Mouse (Mus musculus): ENCODE data around the gene Ankrd52.
A peak's percentile ranks its signal among the peaks of the same experiment; 100 is the strongest.

Ankrd52 gene

DNA sequence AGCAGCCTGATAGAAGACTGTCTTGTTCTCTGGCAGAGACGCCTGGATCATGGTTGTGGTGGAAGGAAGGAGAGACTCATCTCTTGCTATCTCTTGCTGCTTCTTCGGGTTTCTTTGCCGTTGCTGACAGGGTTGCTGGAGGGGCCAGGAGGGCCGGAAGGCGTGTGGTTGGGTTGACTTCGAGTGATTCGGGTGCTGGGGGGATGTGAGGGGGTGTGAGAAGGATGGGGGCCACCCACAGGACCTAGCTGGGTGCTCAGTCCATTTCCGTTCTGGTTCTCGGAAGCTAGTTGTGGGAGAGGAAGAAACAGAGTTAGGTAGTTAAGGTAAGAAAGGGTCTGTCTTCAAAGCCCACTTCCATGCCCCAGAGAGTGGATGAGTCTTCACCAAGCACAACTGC, 24.7 kb downstream of the Ankrd52 start:
- DNase-seq (ENCODE audit: low spot score in 2 of 2), result no peak

DNA sequence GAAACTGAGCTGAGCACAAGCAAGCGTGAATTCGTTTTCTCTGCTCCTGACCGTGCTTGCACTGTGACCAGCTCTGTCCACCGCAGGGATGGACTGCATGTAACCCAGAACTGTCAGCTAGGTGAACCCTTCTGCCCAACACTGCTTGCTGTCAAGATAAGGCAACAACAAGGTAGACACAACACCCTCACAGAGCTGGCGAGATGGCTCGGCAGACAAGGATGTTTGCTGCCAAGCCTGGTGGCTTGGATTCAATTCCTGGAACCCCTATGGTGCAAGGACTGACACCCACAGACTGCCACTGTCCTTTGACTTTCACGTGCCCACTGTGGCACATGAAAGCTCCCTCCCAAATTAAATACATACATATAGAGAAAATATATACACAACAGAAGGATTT, 27.0 kb downstream of the Ankrd52 start:
- no peak for DNase-seq (ENCODE audit: low spot score in 2 of 2)

DNA sequence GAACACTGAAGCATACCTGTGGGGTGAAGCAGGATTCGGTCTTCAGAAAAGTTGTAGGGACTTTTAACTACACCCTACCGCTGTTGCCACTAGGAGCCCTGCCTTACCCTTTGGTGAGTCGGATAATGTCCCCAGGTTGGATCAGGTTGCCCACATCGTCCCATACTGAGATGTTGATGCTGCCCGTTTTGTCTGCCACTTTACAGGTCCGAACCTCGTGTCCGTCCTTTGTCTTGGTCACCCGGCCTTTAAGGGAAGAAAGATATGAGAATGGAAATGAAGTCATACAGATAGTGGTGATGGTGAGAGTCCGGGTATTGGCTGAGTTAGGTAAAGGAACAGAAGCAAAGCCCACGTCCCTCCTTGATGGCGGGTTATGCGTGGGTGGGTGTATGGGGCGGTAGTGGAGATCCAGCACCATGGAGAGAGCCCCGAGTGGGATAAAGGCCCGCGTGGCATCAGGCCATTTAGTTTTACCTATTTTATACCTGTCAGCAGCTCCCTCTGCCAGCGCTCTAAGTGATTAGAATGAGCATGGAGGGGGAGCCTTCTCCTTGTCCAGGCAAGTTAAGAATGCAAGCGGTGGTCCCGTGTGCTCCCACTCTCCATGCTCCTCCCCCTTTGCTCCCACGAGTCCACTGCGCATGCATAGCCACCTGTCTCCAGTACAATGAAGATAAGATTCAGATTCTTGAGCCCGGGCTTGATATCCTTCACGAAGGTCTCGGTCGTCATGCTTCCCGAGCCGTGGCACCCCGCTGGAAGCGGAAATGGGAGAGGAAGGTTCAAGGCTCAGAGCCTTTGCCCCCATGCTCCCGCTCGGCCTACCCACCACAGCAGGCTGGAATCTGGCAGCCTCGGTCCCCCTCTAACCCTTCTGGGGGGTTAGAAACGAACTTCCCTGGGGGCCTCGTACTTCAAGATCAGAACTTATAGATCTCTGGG, 31.9 kb downstream of the Ankrd52 start:
- no peak for DNase-seq (ENCODE audit: low spot score in 2 of 2)

DNA sequence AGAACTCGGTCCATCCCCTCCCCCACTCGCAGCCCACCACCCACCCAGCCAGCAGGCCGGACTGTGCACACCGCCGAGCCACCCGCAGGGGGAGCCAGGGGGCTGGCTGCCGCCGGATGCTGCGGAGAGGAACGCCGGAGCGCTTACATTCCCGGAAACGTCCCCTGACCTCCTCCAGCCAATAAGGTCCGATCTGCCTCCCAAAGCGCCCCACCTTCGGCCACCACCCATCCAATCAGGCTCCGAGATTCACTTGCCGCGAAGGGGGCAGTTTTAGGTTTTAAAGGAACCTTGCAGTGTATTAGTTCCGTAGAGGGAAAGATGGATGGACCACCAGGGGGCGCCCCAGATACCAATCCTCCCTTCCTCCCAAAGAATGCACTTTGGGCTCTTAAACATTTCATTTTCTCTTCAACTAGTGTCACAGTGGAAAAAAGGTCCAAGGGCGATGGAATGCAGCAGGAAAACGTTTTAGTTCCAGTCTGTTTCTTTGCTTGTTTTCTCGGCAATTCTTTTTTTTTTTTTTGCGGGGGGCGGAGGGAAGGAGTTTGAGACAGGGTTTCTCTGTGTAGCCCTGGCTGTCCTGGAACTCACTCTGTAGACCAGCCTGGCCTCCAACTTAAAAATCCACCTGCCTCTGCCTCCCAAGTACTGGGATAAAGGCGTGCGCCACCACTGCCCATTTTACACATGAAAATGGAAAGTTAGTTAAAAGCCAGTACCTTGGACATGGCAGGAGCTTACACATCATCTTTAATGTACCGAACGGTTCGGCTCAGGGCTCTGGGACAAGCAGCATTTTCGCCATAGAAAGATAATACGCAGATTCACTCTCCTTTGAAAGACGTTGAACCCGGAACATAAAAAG, 33.0 kb downstream of the Ankrd52 start:
- peak; percentile 97 to 98 for DNase-seq (ENCODE audit: low spot score in 2 of 2)

DNA sequence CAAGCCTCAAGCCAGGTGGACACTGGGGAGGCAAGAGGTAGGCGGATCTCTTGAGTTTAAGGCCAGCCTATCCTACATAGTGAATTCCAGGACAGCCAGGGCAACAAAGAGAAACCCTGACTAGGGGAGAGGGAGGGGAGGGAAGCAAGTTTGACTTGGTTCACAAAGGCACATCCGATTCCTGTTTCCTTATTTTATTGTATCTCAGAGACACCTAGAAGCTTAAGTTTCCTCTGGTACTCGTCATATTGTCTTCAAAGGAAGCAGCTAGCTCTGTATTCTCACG, 33.6 kb downstream of the Ankrd52 start:
- no peak for DNase-seq (ENCODE audit: low spot score in 2 of 2)

DNA sequence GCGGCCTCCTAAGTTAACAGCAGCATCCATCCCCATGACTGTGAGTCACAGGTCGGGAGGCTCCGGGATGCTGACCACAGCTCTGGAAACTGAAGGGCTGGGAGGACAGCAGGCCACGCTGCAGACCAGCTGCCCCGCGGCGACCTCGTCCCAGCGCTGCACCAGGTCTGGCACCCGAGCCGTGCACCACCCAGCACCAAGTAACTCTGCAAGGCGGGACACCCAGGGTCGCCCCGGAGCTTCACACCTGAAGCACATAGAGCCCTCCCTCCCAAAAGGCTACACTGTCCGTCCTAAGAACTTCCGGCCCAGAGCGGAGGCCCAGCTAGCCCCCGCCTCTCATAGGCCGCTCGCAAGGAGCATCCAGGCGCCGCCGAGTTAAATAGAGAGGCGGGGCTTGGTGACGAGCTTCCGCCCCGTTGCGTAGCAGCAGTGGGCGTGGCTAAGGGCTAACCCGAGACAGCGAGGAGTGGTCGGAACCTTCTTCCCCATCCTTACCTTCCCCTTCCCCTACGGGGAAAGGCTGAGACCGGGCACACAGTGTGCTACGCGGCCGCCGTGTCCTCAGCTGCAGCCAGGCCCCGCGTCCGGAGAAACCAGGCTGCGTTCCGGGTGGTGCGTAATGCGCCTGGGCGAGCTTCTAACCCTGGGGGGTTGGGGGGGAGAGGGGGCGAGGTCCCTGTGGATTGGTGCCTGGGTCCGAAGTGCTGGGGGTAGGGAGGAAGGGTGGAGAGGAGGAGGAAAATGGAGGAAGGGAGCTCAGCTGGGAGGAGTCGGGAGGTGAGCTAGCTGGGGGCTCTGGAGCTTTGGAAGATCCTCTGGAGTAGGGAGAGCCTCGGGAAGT, 34.5 kb downstream of the Ankrd52 start, which contains the start of the genes Nabp2 and Rnf41:
TSS of gene Nabp2 (minus strand) at position 282 of the 844 bp plus-strand sequence.
TSS of gene Rnf41 (plus strand) at position 447 of the 844 bp plus-strand sequence.
- DNase-seq (ENCODE audit: low spot score in 2 of 2), result peak; percentile 95 to 96

DNA sequence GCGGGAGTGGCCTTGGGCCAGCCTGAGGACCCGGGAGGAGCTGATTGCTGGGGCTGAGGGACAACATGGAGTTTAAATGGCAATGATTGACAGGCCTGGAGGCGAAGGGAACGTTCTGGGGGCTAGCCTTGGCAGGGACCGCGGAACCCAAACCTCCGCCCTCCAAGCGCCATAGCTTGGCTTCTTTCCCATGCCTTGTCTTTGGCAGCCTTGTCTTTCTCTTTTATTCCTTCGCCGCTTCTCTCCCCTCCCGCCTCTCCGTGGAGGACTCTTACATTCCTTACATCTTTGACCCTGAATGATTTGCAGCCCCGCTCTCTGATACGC, 35.1 kb downstream of the Ankrd52 start:
- DNase-seq (ENCODE audit: low spot score in 2 of 2), result no peak

DNA sequence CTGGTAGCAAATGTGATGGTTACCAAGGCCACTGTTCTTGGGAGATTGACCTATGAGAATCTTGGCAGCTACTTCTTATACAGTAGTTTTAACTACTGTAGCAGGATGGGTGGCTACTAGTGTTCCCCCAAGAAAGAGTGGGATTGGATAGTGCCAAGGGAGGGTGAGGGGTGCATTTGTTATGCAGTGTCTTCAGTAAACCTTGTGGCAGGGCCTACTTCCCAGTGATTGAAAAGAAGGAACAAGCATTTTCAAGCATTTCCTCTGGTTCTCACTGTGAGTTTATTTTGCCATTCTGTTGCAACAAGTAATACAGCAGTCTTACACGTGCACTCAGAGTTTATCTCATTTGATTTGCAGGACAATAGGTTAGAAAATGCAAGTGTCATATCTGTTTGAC, 35.6 kb downstream of the Ankrd52 start:
- no peak for DNase-seq (ENCODE audit: low spot score in 2 of 2)

DNA sequence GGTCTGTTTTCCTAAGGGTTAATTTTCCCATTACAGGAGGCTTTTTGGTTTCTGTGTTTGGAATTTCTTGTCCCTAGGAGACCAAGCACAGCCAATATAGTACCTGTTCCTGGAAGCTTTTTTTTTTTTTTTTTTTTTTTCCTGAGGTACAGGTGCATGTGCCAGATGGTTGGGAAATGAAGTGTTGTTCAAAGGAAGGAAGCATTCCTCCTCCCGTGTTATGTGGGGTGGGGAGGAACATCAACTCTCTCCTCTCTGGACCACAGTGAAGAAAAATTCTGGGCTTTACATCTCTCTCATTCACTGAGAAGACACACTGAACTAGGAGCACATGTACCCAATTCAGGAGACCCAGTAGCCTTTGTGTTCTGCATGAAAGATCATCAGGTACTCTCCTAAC, 36.2 kb downstream of the Ankrd52 start:
- DNase-seq (ENCODE audit: low spot score in 2 of 2), result no peak

DNA sequence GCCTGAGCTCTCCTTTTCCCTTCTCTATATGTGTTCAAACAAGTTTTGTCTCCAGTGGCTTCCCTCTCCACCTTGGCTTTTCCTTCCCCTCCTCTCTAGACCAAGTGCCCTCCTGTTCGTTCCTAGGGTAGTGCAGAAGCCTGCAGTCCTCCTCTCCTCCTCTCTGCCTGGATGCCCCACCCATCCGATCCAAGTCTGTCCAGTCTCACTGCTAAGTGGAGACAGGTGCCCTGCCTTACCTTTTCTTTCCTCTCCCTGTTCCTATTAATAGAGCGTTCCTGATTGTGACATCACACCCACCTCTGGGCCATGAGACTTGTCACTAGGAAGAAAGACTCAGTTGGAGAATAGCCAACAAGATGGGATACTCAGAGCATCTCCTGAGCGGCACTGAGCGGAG, 37.9 kb downstream of the Ankrd52 start:
- DNase-seq (ENCODE audit: low spot score in 2 of 2), result no peak

DNA sequence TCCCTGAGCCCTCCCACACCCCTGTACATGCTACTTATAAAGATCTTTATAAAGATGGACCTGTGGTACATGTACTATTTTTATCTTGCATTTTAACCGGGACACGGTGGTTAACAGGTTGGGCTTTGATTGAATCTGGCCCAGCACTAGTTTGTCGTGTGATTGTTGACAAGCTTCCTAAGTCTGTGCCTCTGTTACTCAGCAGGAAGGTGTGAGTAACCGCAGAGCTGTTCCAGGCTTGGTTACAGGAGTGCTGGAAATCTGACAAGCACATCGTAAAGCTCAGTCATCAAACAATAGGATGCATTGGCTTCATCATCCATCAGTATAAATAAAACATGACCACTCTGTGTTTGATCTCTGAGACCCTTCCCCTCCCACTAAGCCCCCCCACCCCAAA, 45.5 kb downstream of the Ankrd52 start:
- no peak for DNase-seq (ENCODE audit: low spot score in 2 of 2)

DNA sequence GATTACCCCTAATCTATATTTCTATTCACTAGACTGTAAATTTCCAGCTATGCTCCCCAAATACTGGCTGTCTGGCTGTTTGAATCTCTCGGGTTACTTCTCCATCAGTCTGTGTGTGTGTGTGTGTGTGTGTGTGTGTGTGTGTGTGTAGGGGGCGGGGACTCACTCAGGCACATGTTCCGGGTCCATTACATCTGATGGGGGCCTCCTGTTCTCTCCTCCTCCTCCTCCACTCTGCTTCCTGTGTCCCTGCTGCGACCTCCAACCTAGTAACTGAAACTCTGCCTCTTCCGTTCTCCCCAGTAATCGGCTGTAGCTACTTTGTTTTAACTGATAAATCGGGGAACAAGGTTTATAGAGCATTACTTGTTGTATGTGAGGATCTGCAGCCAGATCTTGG, 47.7 kb downstream of the Ankrd52 start:
- DNase-seq (ENCODE audit: low spot score in 2 of 2), result no peak

DNA sequence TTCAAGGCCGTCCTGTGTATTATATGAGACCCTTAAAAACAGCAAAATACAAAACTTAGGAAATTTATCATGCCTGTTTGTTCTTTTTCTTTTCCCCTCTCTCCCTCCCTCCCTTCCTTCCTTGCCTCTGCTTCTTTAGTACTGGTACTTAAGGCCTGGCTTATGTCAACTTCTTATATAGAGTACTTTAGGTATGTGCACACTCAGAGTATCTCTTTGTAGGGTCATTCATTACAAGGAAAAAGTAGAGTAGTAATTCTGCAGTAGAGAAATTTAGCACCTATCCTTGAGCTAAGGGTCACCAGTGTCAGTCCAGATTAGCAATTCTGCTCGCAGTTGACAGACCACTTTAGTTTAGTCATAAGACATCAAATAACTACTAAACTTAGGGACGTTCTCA, 48.3 kb downstream of the Ankrd52 start:
- DNase-seq (ENCODE audit: low spot score in 2 of 2), result no peak

DNA sequence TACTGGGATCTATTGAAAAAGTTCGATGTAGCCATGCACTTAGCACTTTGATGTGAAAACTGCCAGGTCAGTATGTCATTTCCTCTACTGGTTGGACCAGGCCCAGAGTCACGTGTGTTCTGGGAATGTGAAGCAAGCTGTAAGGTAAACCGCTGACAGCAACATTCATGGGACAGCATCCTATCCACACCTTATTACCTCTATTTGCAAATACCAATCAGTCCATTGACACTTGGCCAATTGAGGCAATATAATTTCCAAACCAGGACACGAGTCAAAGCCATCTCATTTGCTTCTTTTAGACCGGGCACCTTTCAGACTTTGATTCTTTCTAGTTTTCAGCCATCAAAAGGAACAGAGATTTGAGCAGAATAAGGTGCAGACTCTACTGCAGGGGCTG, 52.1 kb downstream of the Ankrd52 start:
- DNase-seq (ENCODE audit: low spot score in 2 of 2), result no peak

DNA sequence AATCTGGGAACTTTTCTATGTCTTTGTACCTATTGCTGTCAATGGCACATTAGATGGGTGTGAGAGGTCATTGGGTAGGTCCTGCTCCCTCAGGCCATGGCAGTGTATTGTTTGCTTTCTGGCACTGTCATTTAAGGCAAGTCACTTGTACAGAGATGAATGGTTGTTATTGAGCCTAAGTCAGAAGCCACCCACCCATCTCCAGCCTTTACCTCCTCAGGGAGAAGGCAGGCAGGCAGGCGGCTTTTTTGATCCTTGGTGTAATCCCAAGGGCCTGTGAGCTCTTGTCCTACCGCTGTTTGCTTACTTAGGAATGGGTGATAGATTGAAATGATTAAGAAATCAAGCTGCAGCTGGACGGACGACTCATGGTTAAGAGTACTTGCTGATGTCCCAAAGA, 52.5 kb downstream of the Ankrd52 start:
- no peak for DNase-seq (ENCODE audit: low spot score in 2 of 2)

DNA sequence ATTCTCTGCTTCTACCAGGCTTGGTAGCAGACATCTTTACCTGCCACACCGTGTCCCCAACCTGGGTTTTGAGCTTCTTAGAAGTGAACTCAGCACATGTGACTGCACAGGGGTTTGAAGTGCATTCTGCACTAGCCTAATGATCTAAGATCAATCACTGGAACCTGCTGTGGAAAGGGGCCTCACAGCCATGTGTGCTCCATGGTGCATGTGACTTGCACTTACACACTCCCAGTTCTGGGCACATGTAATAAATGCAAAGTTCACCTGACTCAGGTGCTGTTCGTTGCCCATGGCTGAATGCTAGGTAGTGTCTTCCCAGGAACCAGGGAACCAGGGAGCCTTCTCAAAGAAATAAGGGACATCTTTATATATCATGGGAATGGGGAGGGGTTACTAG, 56.5 kb downstream of the Ankrd52 start:
- DNase-seq (ENCODE audit: low spot score in 2 of 2), result no peak

DNA sequence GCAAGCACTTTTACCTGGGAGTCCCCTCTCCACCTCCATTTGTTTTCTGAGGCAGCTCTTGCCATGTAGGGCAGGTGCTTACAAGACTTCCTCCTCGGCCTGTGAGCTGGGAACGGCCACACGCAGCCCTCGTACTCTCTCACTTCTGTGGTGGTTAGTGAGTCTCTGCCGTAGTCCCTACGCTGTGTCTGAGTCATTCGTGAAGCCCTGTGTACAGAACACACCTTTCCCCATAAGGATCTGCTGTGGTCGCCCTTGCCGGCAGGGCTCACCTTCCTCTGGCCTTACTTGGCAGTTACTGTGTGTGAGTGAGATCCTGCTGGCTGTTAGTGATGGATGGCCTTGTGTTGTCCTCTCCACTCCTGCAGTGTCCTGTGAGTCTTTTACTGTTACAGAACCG, 57.8 kb downstream of the Ankrd52 start:
- DNase-seq (ENCODE audit: low spot score in 2 of 2), result no peak

DNA sequence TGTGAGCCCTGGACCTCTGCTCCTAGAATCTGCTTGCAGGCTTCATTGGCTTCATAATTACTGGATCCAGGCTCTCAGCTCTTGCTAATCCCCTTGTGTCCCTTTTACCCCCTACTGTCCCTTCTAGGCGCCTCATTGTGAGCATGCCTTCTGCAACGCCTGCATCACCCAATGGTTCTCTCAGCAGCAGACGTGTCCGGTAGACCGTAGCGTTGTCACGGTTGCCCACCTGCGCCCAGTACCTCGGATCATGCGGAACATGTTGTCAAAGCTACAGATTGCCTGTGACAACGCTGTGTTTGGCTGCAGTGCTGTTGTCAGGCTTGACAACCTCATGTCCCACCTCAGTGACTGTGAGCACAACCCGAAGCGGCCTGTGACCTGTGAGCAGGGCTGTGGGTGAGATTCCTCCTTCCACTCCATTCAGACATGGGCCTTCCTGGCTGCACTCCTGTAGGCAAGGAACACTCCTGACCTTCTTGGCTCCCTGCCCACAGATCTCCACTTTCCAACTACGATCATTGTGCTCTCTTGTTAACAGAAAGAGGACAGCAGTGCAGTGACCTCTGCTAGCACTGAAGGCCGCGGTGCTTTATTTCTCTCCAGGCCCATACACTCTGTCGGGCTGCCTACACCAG, 58.4 kb downstream of the Ankrd52 start:
- DNase-seq (ENCODE audit: low spot score in 2 of 2), result peak; percentile 41 to 70

DNA sequence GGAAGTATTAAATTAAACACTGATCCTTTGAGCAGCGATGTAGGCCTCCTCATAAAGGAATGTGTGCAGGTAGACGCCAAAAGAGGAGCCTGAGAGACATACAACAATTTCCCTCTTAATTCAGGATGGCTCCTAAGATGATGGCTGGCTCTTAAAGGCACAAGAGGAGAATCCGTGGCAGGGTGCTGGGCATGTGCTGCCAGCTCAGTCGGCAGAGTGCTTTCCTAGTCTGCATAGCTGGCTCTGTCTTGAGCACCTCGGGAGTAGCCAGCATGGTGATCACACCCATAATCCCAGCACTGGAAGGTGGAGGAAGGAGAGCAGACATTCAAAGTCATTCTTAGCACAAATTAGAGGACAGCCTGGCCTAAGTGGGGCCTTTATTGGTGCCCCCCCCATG, 59.0 kb downstream of the Ankrd52 start:
- no peak for DNase-seq (ENCODE audit: low spot score in 2 of 2)

DNA sequence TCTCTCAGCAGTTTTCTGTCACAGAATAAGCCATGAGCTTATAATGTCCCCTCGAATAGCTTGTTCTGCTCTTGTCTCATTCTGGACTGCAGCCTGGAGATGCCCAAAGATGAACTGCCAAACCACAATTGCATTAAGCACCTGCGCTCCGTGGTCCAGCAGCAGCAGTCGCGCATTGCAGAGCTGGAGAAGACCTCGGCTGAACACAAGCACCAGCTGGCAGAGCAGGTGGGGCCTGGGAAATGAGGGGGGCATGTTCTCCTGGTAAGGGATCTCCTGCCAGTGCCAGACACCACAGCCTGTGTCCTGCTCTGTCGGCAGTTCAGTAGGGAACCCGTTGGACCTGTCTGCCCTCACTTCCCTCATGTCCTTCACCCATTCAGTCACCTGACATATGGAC, 59.5 kb downstream of the Ankrd52 start:
- no peak for DNase-seq (ENCODE audit: low spot score in 2 of 2)

DNA sequence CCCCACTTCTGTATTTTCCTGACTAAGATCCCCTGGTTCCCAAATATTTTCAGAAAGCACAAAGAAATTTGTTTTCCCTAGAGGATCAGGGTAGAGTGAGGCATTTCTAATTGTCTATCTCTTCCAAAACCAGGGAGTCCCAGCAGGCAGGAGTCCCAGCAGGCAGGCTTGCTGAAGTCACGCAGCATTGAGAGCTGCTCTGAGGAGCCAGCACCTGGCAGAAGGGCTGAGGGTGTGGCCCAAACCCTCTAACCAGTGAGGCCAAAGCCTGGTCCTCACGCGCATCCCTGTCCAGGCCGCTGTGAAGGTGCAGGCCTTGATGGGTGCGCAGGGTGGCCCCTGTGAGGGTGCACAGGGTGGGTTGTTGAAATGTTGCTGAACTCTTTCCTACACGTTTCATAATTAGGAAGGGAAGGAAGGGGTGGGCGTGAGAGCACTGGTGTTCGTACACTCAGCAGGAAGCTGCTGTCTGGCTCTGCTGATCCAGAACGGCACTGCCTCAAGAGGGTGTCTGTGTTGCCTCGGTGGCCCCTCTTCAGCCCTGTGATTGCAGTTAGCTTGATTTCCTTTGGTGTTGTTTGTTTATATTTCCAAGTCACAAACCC, 61.9 kb downstream of the Ankrd52 start:
- peak in 1 of 2 experiments; percentile 40 for DNase-seq (ENCODE audit: low spot score in 2 of 2)

Measured in heart, adult 9 months (tissue).